Mouse (Mus musculus) cerebellum, adult 2 months (tissue): ENCODE measurements around the gene Scube2.

Experiments used
- CTCF ChIP-seq: fragments of 200-500 bp; IDR thresholded peaks from 2 replicates; pipeline ENCODE4 v1.5.1; 2011; ENCODE audit warnings: low read depth, mild to moderate bottlenecking, control low read depth, low read length, moderate library complexity, borderline replicate concordance; ENCODE audit not compliant: insufficient read depth
- POLR2A ChIP-seq: fragments of 200-500 bp; IDR thresholded peaks from 2 replicates; pipeline ENCODE4 v1.6.1; 2011; ENCODE audit warnings: low read length, control low read depth, borderline replicate concordance; ENCODE audit not compliant: insufficient read depth

DNA sequence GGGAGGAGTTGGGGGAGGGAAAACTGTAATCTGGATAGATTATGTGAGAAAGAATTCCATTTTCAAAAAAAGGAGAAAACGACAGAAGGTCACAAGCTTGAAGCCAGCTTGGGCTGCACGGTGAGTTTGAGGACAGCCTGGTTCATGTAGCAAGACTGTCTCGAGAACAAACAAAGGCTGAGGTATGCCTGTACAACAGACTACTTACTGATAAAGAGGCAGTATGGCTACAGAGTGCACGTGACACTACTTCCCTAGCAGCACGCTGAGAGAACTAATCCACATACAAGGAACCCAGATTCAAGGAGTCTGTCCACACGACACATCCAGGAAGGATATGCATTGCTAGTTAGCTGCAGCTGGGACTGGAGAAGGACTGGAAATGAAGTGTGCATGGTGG, 6.1 kb downstream of the Scube2 start:
- TF ChIP-seq POLR2A (no peak), CTCF (no peak)
